Mouse (Mus musculus) liver, adult 2 months (tissue): Measurements from ENCODE around the gene Tmem238. TPM values are rescaled to one million over a fixed set of nuclear protein-coding genes. Genes with fewer than 3 reads are reported as not detected.

Source experiments
- DNase-seq: peaks from one replicate; pipeline ENCODE4 v3.0.0-alpha.2; 2011; ENCODE audit warnings: low read depth, low spot score; ENCODE audit errors: extremely low read depth
- H3K27ac ChIP-seq: fragments of 200-500 bp; replicated peaks from 2 replicates; pipeline ENCODE4 v1.5.1; 2012; ENCODE audit warnings: low read depth, mild to moderate bottlenecking, control low read depth, inconsistent platforms, low read length; ENCODE audit not compliant: insufficient read depth
- H3K27me3 ChIP-seq: fragments of 200-500 bp; 2 replicates; pipeline ENCODE4 v1.6.1; 2012; ENCODE audit warnings: mild to moderate bottlenecking, moderate library complexity, low read length, inconsistent platforms; ENCODE audit not compliant: control insufficient read depth, insufficient read depth
- H3K36me3 ChIP-seq: fragments of 200-500 bp; 2 replicates; pipeline ENCODE4 v1.6.1; 2012; ENCODE audit warnings: low read length, inconsistent platforms; ENCODE audit not compliant: control insufficient read depth, insufficient read depth
- H3K4me1 ChIP-seq: fragments of 200-500 bp; 2 replicates; pipeline ENCODE4 v1.6.1; 2011; ENCODE audit warnings: low read length; ENCODE audit not compliant: control insufficient read depth, insufficient read depth
- H3K4me3 ChIP-seq: fragments of 200-500 bp; 2 replicates; pipeline ENCODE4 v1.5.1; 2011; ENCODE audit warnings: low read depth, mild to moderate bottlenecking, control low read depth, low read length, moderate library complexity; ENCODE audit not compliant: insufficient read depth
- H3K79me2 ChIP-seq: fragments of 200-500 bp; 2 replicates; pipeline ENCODE4 v1.6.1; 2012; ENCODE audit warnings: inconsistent platforms, mild to moderate bottlenecking, low read length, moderate library complexity; ENCODE audit not compliant: control insufficient read depth, insufficient read depth
- H3K9ac ChIP-seq: fragments of 200-500 bp; 2 replicates; pipeline ENCODE4 v1.6.1; 2012; ENCODE audit warnings: low read depth, mild to moderate bottlenecking, control low read depth, inconsistent platforms, low read length
- CTCF ChIP-seq: fragments of 200-500 bp; IDR thresholded peaks from 2 replicates; pipeline ENCODE4 v1.5.1; 2011; ENCODE audit warnings: low read depth, low read length, control low read depth
- POLR2A ChIP-seq: fragments of 200-500 bp; IDR thresholded peaks from 2 replicates; pipeline ENCODE4 v1.6.1; 2011; ENCODE audit warnings: low read length, control low read depth; ENCODE audit not compliant: insufficient read depth; ENCODE audit errors: extremely low read depth
- WGBS: fragments of 180-500 bp; shearing (Covaris S2); methylation state at CpG from one replicate; pipeline ENCODE4 v1.1.7; 2018; 5-methylcytosine and 5-hydroxymethylcytosine counted together
- polyA plus RNA-seq: library from polyadenylated mRNA; depleted of rRNA; stranded (reverse); fragments of >200 nt; gene quantifications from 2 replicates; pipeline ENCODE4 v1.2.3, GENCODE M21; 2012
- total RNA-seq: library from RNA; depleted of rRNA; stranded (reverse); fragments of >200 nt; gene quantifications from 2 replicates; pipeline ENCODE4 v1.2.3, GENCODE M21; 2014

The Tmem238 gene
- total and polyA plus RNA-seq, 2 experiments = 17.3 to 73.2 TPM

DNA sequence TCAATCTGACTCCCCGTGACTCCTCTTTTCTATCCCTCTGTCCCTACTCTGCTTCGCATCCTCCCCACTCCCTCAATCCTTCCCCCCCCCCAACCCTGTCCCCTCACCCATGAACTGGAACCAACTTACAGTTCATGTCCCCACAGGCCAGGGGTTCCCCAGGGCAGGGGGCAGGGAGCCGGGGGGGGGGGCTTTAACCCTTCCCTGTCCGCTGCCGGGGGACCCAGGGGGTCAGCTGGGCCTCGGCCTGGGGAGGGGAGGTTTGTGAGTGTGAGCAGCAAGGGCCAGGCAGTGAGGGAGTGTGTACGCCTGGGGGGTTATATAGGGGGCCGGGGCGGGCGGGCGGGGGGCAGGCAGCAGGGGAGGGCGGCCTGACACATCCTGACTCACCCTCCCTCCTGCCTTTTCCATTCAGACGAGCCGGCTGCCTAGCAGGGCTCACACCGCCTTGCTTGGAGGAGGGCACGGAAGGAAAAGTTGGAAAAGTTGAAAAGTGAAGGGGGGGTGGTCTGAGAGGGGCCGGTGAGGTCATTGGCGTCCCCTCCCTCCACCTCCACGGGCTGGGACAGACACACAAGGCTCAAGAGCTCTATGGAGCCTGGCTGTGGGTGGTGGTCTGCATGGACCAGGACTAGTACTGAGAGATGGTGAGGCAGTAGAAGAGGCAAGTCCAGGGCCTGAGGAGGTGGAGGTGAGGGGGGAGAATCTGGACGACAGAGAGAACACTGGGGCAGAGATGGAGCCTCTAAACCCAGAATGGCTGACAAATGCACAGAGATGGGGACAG lies 11.4 kb downstream of the Tmem238 start:
- H3K27me3 ChIP-seq = peaks cover 13% of the 10 kb centered on the region; the same call in 1 of the 2 replicates
- H3K4me3 ChIP-seq = no peak overlapping the region
- no peaks in the 10 kb centered on the region for H3K79me2 ChIP-seq
- H3K4me1 ChIP-seq = peaks cover 7% of the 10 kb centered on the region; the same call in 1 of the 2 replicates
- DNase-seq = no peak
- no peak for TF ChIP-seq CTCF
- H3K36me3 ChIP-seq = no peaks in the 10 kb centered on the region
- WGBS = 11% methylated on average over 20 of the region's 20 CpGs
- H3K27ac ChIP-seq = no peak overlapping the region
- no peak overlapping the region for H3K9ac ChIP-seq

DNA sequence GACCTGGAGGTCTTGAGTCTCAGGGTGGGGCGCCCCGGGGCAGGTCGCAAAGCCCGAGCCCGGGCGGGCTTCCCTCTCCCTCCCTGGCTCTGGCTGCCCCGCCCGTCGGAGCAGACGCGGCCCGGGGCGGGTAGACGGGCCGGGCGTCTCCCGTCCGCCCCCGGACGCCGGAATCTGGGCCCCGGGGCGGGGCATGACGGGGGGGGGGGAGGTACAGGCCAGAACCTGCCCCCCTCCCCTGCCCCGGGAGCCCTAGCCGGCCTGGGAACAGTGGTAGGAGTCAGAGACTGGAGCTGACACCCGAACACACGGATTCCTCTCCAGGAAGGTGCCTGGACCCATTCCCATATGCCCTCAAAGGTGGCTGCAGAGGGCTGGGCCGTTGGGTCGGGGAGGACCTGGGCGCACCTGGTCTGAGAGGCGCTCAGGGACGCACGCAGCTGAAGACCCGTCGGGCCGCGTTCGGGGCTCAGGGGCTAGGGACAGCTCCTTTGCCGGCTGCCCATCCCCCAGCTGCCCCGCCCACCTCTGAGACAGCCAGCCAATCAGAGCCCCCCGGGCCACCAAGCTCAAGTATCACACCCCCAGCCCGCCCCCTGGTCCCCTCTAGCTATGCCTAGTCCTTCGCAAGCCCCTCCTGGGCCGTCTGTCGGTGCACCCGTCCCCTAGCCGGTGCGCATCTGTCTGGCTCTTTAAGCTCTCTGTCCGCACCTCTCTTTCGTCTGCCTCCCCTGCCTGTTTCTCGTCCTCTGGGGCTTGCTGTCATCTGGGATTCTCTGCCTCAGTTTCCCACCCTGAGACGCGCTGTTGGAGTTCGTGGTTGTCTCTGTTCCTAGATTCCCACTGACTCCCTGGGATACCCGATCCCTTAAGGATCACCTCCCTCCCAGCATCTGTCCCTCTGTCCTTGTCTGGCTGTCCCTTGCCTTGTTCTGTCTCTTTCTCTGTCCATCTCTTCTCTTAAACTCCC lies 12.3 kb downstream of the Tmem238 start:
- Histone ChIP-seq H3K9ac (peak overlapping the region; percentile 49; the same call in 1 of the 2 replicates), H3K27me3 (peaks cover 13% of the 10 kb centered on the region; the same call in 1 of the 2 replicates)

DNA sequence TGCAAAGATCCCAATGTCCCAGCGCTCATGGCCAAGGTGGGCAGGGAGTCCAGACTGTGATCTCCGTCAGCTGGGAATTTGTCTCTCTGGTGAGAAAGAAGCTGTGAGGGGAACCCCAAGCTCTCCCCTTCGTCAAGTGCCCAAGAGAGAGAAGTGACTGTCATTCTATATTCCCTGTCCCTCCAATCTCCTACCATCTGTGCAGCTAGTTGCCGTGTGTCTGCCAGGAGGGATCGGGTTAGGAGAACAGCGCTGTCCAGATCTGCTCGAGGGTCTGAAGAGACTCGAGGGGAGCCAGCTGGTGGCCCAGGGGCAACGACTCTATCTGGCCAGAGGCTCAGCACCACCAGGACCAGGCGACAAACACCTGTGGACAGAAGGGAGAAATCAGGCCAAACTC lies 13.3 kb downstream of the Tmem238 start:
- WGBS = 63% methylated on average over 10 of the region's 10 CpGs
- H3K9ac ChIP-seq = no peak overlapping the region
- H3K4me3 ChIP-seq = no peak overlapping the region
- H3K36me3 ChIP-seq = no peaks in the 10 kb centered on the region
- TF ChIP-seq POLR2A (no peak), CTCF (no peak)
- DNase-seq = no peak
- H3K27me3 ChIP-seq = peaks cover 13% of the 10 kb centered on the region; the same call in 1 of the 2 replicates
- H3K79me2 ChIP-seq = no peaks in the 10 kb centered on the region
- H3K27ac ChIP-seq = no peak overlapping the region
- H3K4me1 ChIP-seq = peaks cover 7% of the 10 kb centered on the region; the same call in 1 of the 2 replicates

More for the DNA sequence above, 12.3 kb downstream of the Tmem238 start:
- no peak for DNase-seq
- Histone ChIP-seq H3K4me3 (peak overlapping the region; percentile 64; the same call in 1 of the 2 replicates), H3K27ac (no peak overlapping the region), H3K79me2 (no peaks in the 10 kb centered on the region), H3K36me3 (no peaks in the 10 kb centered on the region), H3K4me1 (peaks cover 7% of the 10 kb centered on the region; the same call in 1 of the 2 replicates)
- WGBS = 3% methylated on average over 45 of the region's 56 CpGs
- TF ChIP-seq CTCF = no peak
- no peak for TF ChIP-seq POLR2A

DNA sequence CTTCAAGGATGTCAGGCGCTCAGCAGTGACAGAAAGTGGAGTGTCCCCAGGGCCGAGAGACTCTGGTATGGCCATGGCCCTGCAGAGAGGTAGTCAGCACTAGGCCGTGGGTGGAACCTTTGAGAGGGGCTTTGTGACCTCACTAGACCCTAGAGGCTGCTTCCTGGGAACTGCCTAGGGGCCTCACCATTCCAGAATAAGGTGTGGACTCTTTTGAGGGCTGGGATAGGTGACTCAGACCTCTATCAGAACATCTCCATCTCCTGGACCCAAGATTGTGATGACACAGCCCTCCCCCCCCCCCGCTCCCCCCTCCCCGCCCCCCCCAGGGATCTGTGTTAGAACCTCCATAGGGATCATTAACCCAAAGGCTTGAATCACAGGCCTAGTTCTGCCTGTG lies 18.3 kb downstream of the Tmem238 start, which contains the start of gene Fam71e2:
TSS of gene Fam71e2 (minus strand) at position 101 of the 400 bp plus-strand sequence.
- TF ChIP-seq CTCF = no peak
- TF ChIP-seq POLR2A = no peak
- no peaks in the 10 kb centered on the region for H3K79me2 ChIP-seq
- H3K27ac ChIP-seq = no peak within 1 kb of the TSS
- 0 out of 2 replicates have a peak, but pooled peaks cover under 1% of the 10 kb centered on the region for H3K27me3 ChIP-seq
- H3K9ac ChIP-seq = no peak within 1 kb of the TSS
- WGBS = 77% methylated on average over 5 of the region's 5 CpGs
- H3K36me3 ChIP-seq = no peaks in the 10 kb centered on the region
- H3K4me1 ChIP-seq = no peaks in the 10 kb centered on the region
- H3K4me3 ChIP-seq = no peak within 1 kb of the TSS
- no peak for DNase-seq

DNA sequence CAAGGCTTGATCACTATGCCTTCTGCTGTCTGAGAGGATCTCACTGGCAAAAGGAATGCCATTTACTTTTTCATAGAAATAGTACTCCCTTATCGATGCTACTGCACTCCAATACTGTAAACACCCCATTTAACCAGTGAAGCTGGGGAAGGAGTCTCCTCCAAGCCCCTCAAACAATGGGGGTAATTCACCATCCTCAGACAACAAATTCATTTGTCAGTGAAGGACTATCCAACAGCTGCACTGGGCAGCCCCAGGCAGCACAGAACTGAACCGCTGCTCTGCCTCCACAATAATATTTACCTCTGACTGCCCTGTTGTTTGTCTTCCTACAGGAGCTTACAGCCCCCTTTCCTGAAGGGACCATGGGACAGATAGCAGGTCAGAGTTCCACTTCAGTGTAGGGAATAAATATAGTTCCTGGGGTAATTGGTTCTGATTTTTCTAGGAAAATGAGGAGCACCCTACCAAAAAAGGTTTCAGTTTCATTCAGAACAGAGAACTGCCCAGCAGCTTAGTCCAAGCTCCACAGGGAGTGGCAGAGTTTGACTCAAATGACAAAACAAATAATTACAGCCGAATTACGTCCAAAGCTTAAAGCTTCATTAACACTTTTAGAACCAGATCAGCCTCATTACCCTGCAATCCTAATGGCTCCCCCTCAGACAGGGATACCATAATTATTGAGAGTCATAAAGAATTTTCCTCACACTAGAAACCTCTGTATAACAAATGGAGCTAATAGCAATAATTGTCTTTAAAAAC lies 24.3 kb downstream of the Tmem238 start:
- H3K9ac ChIP-seq = 0 out of 2 replicates have a peak overlapping the region, but pooled peaks have one; percentile 2
- 0 out of 2 replicates have a peak overlapping the region, but pooled peaks have one; percentile 0 for H3K27ac ChIP-seq
- WGBS = 10% methylated on average over 4 of the region's 4 CpGs
- H3K79me2 ChIP-seq = no peaks in the 10 kb centered on the region
- H3K4me1 ChIP-seq = no peaks in the 10 kb centered on the region
- no peak overlapping the region for H3K4me3 ChIP-seq
- no peaks in the 10 kb centered on the region for H3K36me3 ChIP-seq
- DNase-seq = no peak
- no peaks in the 10 kb centered on the region for H3K27me3 ChIP-seq
- no peak for TF ChIP-seq CTCF
- TF ChIP-seq POLR2A = no peak
